Mouse (Mus musculus) liver, adult 2 months (tissue): ENCODE data around the gene Nsg2. TPM values are rescaled to one million over a fixed set of nuclear protein-coding genes. Genes with fewer than 3 reads are reported as not detected.
"Not testable (repeated sequence)": the region's sequence is repeated elsewhere in the genome, so short reads cannot be mapped to it uniquely, and the experiment has no call there.

ENCODE experiments used
- DNase-seq: peaks from one replicate; pipeline ENCODE4 v3.0.0-alpha.2; 2011; ENCODE audit warnings: low read depth, low spot score; ENCODE audit errors: extremely low read depth
- H3K27ac ChIP-seq: fragments of 200-500 bp; replicated peaks from 2 replicates; pipeline ENCODE4 v1.5.1; 2012; ENCODE audit warnings: low read depth, mild to moderate bottlenecking, control low read depth, inconsistent platforms, low read length; ENCODE audit not compliant: insufficient read depth
- H3K27me3 ChIP-seq: fragments of 200-500 bp; 2 replicates; pipeline ENCODE4 v1.6.1; 2012; ENCODE audit warnings: mild to moderate bottlenecking, moderate library complexity, low read length, inconsistent platforms; ENCODE audit not compliant: control insufficient read depth, insufficient read depth
- H3K36me3 ChIP-seq: fragments of 200-500 bp; 2 replicates; pipeline ENCODE4 v1.6.1; 2012; ENCODE audit warnings: low read length, inconsistent platforms; ENCODE audit not compliant: control insufficient read depth, insufficient read depth
- H3K4me1 ChIP-seq: fragments of 200-500 bp; 2 replicates; pipeline ENCODE4 v1.6.1; 2011; ENCODE audit warnings: low read length; ENCODE audit not compliant: control insufficient read depth, insufficient read depth
- H3K4me3 ChIP-seq: fragments of 200-500 bp; 2 replicates; pipeline ENCODE4 v1.5.1; 2011; ENCODE audit warnings: low read depth, mild to moderate bottlenecking, control low read depth, low read length, moderate library complexity; ENCODE audit not compliant: insufficient read depth
- H3K79me2 ChIP-seq: fragments of 200-500 bp; 2 replicates; pipeline ENCODE4 v1.6.1; 2012; ENCODE audit warnings: inconsistent platforms, mild to moderate bottlenecking, low read length, moderate library complexity; ENCODE audit not compliant: control insufficient read depth, insufficient read depth
- H3K9ac ChIP-seq: fragments of 200-500 bp; 2 replicates; pipeline ENCODE4 v1.6.1; 2012; ENCODE audit warnings: low read depth, mild to moderate bottlenecking, control low read depth, inconsistent platforms, low read length
- CTCF ChIP-seq: fragments of 200-500 bp; IDR thresholded peaks from 2 replicates; pipeline ENCODE4 v1.5.1; 2011; ENCODE audit warnings: low read depth, low read length, control low read depth
- POLR2A ChIP-seq: fragments of 200-500 bp; IDR thresholded peaks from 2 replicates; pipeline ENCODE4 v1.6.1; 2011; ENCODE audit warnings: low read length, control low read depth; ENCODE audit not compliant: insufficient read depth; ENCODE audit errors: extremely low read depth
- WGBS: fragments of 180-500 bp; shearing (Covaris S2); methylation state at CpG from one replicate; pipeline ENCODE4 v1.1.7; 2018; 5-methylcytosine and 5-hydroxymethylcytosine counted together
- polyA plus RNA-seq: library from polyadenylated mRNA; depleted of rRNA; stranded (reverse); fragments of >200 nt; gene quantifications from 2 replicates; pipeline ENCODE4 v1.2.3, GENCODE M21; 2012
- total RNA-seq: library from RNA; depleted of rRNA; stranded (reverse); fragments of >200 nt; gene quantifications from 2 replicates; pipeline ENCODE4 v1.2.3, GENCODE M21; 2014

Nsg2 gene
- total and polyA plus RNA-seq, 2 experiments, result 0.04 to 0.18 TPM

DNA sequence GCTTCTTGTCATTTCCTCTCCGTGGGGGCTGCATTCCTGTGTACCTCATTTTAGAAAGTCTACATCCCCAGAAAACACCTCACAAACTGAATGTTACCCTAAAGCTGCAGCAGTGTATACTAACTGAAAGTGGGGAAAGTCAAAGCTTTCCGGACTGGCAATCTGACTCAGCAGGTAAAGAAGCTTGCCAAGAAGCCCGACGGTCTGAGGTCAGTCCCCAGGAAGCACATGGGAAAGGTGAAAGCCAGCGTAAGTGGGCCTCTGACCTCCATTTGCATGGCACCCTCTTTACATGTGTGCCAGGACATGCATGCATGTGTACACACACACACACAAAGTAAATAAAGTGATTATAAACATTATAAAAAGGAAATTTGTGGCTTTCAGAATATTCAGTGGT, 24.6 kb upstream of the Nsg2 start:
- no peak for TF ChIP-seq CTCF
- no peak for TF ChIP-seq POLR2A
- H3K4me3 ChIP-seq, result no peak overlapping the region
- H3K36me3 ChIP-seq, result no peaks in the 10 kb centered on the region
- no peak overlapping the region for H3K27ac ChIP-seq
- H3K27me3 ChIP-seq, result no peaks in the 10 kb centered on the region
- no peaks in the 10 kb centered on the region for H3K79me2 ChIP-seq
- no peak for DNase-seq
- WGBS, result 81% methylated on average over 5 of the region's 5 CpGs
- no peaks in the 10 kb centered on the region for H3K4me1 ChIP-seq
- H3K9ac ChIP-seq, result no peak overlapping the region

DNA sequence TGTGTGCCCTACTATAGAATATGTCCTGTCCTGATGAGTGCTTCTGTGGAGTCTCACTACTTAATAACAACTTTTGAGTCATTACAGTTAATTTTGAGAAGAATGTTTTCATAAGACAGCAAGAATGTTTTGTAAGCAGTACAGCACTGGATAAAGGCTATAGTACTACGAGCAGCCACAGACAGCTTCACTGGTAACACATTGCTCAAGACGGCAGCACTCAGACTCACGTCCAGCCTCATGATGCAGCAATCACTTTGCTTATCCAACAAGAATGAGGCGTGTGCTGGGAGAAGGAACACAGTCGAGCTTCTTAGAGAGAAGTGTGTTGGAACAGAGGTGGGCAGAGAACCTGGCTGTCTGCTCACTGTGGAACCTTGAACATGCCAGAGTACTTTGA, 24.1 kb upstream of the Nsg2 start:
- no peak overlapping the region for H3K27ac ChIP-seq
- no peak for TF ChIP-seq POLR2A
- TF ChIP-seq CTCF, result no peak
- 74% methylated on average over 5 of the region's 5 CpGs for WGBS

GRCm38 (mm10) chr11:31980089-31980488, 20.2 kb upstream of the Nsg2 start:
- not testable (repeated sequence) for H3K36me3 ChIP-seq, H3K79me2 ChIP-seq, H3K27me3 ChIP-seq, DNase-seq, H3K27ac ChIP-seq, H3K4me3 ChIP-seq, H3K9ac ChIP-seq, H3K4me1 ChIP-seq
- 90% methylated on average over 5 of the region's 5 CpGs for WGBS

More for the DNA sequence above, 24.1 kb upstream of the Nsg2 start:
- DNase-seq, result no peak
- H3K36me3 ChIP-seq, result no peaks in the 10 kb centered on the region
- no peak overlapping the region for H3K9ac ChIP-seq
- no peaks in the 10 kb centered on the region for H3K79me2 ChIP-seq
- H3K4me1 ChIP-seq, result no peaks in the 10 kb centered on the region
- no peaks in the 10 kb centered on the region for H3K27me3 ChIP-seq
- no peak overlapping the region for H3K4me3 ChIP-seq

GRCm38 (mm10) chr11:31981830-31982229, 18.4 kb upstream of the Nsg2 start:
- Histone ChIP-seq H3K27ac (no peak overlapping the region), H3K4me1 (no peaks in the 10 kb centered on the region), H3K9ac (no peak overlapping the region), H3K36me3 (no peaks in the 10 kb centered on the region), H3K79me2 (no peaks in the 10 kb centered on the region), H3K27me3 (no peaks in the 10 kb centered on the region), H3K4me3 (no peak overlapping the region)
- TF ChIP-seq POLR2A (no peak), CTCF (no peak)
- DNase-seq, result no peak
- WGBS, result 84% methylated on average over 7 of the region's 7 CpGs

- H3K27ac ChIP-seq, H3K9ac ChIP-seq, H3K36me3 ChIP-seq, H3K4me1 ChIP-seq, H3K79me2 ChIP-seq, H3K27me3 ChIP-seq, DNase-seq, H3K4me3 ChIP-seq: not testable (repeated sequence)
- 78% methylated on average over 13 of the region's 13 CpGs for WGBS
Observed at GRCm38 (mm10) chr11:31982247-31982943, 17.9 kb upstream of the Nsg2 start.

DNA sequence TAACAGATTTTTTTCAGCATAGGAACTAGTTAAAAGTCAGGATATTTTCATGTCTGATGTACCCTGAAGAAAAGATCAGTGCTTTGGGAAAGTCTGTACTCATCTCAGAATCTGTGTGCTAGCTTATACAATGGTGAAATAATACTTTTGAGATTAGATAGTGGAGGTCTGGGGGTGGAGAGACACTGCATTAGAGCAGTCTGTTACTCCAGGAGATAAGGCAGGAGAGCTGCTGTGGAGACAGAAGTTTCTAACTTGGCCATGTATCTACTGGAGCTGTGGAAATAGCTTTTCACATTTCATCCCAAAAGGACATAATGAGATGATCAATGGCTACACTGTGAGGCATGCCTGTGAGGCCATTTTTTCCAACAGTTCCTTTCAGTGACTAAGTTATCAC, 17.0 kb upstream of the Nsg2 start:
- Histone ChIP-seq H3K27ac (no peak overlapping the region), H3K4me3 (no peak overlapping the region), H3K36me3 (no peaks in the 10 kb centered on the region), H3K27me3 (no peaks in the 10 kb centered on the region), H3K4me1 (no peaks in the 10 kb centered on the region), H3K79me2 (no peaks in the 10 kb centered on the region), H3K9ac (no peak overlapping the region)
- TF ChIP-seq POLR2A (no peak), CTCF (no peak)
- DNase-seq, result no peak
